Mouse (Mus musculus) forebrain, embryonic 14.5 days (tissue): ENCODE results near the gene Tent5c. TPM values are rescaled to one million over a fixed set of nuclear protein-coding genes. Genes with fewer than 3 reads are reported as not detected.

Source experiments
- ATAC-seq: fragments of 200-750 bp; cut with Nextera tagmentation; 2 replicates; pipeline ENCODE4 v1.8.0; 2017; ENCODE audit warnings: mild to moderate bottlenecking, moderate library complexity
- DNase-seq: peaks from one replicate; pipeline ENCODE4 v3.0.0-alpha.2; 2015; ENCODE audit warnings: low spot score
- H3K27ac ChIP-seq: fragments of 300-500 bp; sonication (generic); 2 replicates; pipeline ENCODE4 v1.5.1; 2014; ENCODE audit warnings: low read depth, mild to moderate bottlenecking, control low read depth, low read length, moderate library complexity
- H3K27me3 ChIP-seq: fragments of 300-500 bp; sonication (generic); replicated peaks from 2 replicates; pipeline ENCODE4 v1.6.1; 2014; ENCODE audit warnings: low read length, control low read depth, mixed read lengths; ENCODE audit not compliant: control insufficient read depth, insufficient read depth
- H3K36me3 ChIP-seq: fragments of 300-500 bp; sonication (generic); 2 replicates; pipeline ENCODE4 v1.6.1; 2014; ENCODE audit warnings: low read length, control low read depth; ENCODE audit not compliant: control insufficient read depth, insufficient read depth
- H3K4me1 ChIP-seq: fragments of 300-500 bp; sonication (generic); 2 replicates; pipeline ENCODE4 v1.6.1; 2014; ENCODE audit warnings: antibody characterized with exemption, low read length, control low read depth; ENCODE audit not compliant: control insufficient read depth, insufficient read depth
- H3K4me2 ChIP-seq: fragments of 300-500 bp; sonication (generic); 2 replicates; pipeline ENCODE4 v1.6.1; 2014; ENCODE audit warnings: mild to moderate bottlenecking, control low read depth, low read length
- H3K4me3 ChIP-seq: fragments of 300-500 bp; sonication (generic); 2 replicates; pipeline ENCODE4 v1.5.1; 2014; ENCODE audit warnings: low read depth, low read length, control low read depth
- H3K9ac ChIP-seq: fragments of 300-500 bp; sonication (generic); 2 replicates; pipeline ENCODE4 v1.6.1; 2014; ENCODE audit warnings: mild to moderate bottlenecking, low read length, control low read depth, moderate library complexity
- H3K9me3 ChIP-seq: fragments of 300-500 bp; sonication (generic); replicated peaks from 2 replicates; pipeline ENCODE4 v1.6.1; 2016; ENCODE audit warnings: low read length, control low read depth, mixed read lengths; ENCODE audit not compliant: control insufficient read depth
- WGBS: fragments of 180-500 bp; shearing (Covaris S2); extraction: QIAGEN DNeasy Blood & Tissue Kit; methylation state at CpG from one replicate; pipeline ENCODE4 v1.1.7; 2014; 5-methylcytosine and 5-hydroxymethylcytosine counted together
- polyA plus RNA-seq: library from polyadenylated mRNA; unstranded; fragments of >200 nt; fragmentation: Nextera tagmentation; extraction: Ambion mirVana; gene quantifications from 2 replicates; pipeline ENCODE4 v1.2.1, GENCODE M21; 2014

Gene Tent5c
- polyA plus RNA-seq, 1 experiment from 2014 or later, result 1.9 TPM

- H3K9ac ChIP-seq, result no peak overlapping the region
- H3K9me3 ChIP-seq, result no peaks in the 10 kb centered on the region
- no peaks in the 10 kb centered on the region for H3K27me3 ChIP-seq
- H3K4me2 ChIP-seq, result no peak overlapping the region
- DNase-seq (peak; percentile 14), ATAC-seq (peak; percentile 29; the same call in 1 of the 2 replicates)
- peaks cover 14% of the 10 kb centered on the region for H3K4me1 ChIP-seq
- H3K36me3 ChIP-seq, result no peaks in the 10 kb centered on the region
- WGBS, result 19% methylated on average over 12 of the region's 12 CpGs
- H3K27ac ChIP-seq, result no peak overlapping the region
- H3K4me3 ChIP-seq, result no peak overlapping the region
Measured at GRCm38 (mm10) chr3:100463160-100463958, 25.8 kb downstream of the Tent5c start.

- Histone ChIP-seq H3K4me2 (no peak overlapping the region), H3K36me3 (no peaks in the 10 kb centered on the region), H3K4me3 (no peak overlapping the region), H3K27ac (no peak overlapping the region), H3K9ac (no peak overlapping the region), H3K9me3 (no peaks in the 10 kb centered on the region), H3K4me1 (peaks cover 14% of the 10 kb centered on the region), H3K27me3 (no peaks in the 10 kb centered on the region)
- 32% methylated on average over 8 of the region's 8 CpGs for WGBS
- ATAC-seq (peak; percentile 54), DNase-seq (peak; percentile 34)
Measured at GRCm38 (mm10) chr3:100462235-100463083, 26.7 kb downstream of the Tent5c start.

GRCm38 (mm10) chr3:100460510-100460909 is 28.6 kb downstream of the Tent5c start:
- WGBS, result 87% methylated on average over 2 of the region's 2 CpGs
- H3K4me1 ChIP-seq, result peaks cover 14% of the 10 kb centered on the region

DNA sequence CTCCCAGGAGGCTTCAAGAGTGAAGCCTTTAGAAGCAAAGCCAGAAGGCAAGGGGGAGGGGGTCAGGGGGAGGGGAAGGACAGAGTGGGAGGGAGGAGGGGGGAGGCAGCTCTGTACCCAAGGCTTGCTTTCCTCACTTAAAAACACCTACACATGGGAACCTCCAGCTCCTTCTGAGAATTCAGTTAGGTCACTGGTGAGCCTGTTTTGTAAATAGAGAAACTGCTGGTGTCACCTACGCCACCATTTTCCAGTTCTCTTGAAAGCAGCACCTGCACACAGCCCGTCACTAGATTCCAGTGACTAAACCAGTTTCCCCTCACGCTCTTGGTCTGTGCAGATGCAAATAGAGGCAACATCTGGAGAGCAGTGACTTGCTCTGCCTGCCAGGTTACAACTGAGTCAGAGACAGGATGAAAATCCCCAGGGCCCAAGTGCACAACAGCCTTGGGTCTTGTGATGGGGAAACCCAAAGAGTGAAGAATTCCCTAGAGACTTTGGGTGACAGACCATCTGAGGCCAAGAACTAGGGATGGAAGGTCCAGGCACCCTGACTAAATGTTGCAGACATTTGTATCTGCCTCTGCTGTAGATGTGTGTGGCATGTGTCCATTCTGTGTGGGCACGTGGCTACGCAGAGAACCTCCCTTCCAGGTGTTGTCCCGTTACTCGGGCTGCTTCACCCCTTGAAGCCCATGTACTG is 45.2 kb downstream of the Tent5c start:
- no peaks in the 10 kb centered on the region for H3K9me3 ChIP-seq
- H3K4me3 ChIP-seq, result no peak overlapping the region
- no peaks in the 10 kb centered on the region for H3K4me1 ChIP-seq
- no peak overlapping the region for H3K9ac ChIP-seq
- WGBS, result 87% methylated on average over 7 of the region's 7 CpGs
- H3K36me3 ChIP-seq, result no peaks in the 10 kb centered on the region
- ATAC-seq (no peak), DNase-seq (no peak)
- no peaks in the 10 kb centered on the region for H3K27me3 ChIP-seq
- H3K4me2 ChIP-seq, result no peak overlapping the region
- no peak overlapping the region for H3K27ac ChIP-seq

More at GRCm38 (mm10) chr3:100460510-100460909, 28.6 kb downstream of the Tent5c start:
- Histone ChIP-seq H3K27ac (no peak overlapping the region), H3K4me2 (no peak overlapping the region), H3K9ac (no peak overlapping the region), H3K27me3 (no peaks in the 10 kb centered on the region), H3K36me3 (no peaks in the 10 kb centered on the region), H3K9me3 (no peaks in the 10 kb centered on the region), H3K4me3 (no peak overlapping the region)
- DNase-seq, result no peak
- ATAC-seq, result no peak

GRCm38 (mm10) chr3:100442499-100442898 is 46.6 kb downstream of the Tent5c start:
- no peaks in the 10 kb centered on the region for H3K27me3 ChIP-seq
- no peak for ATAC-seq
- H3K4me1 ChIP-seq, result no peaks in the 10 kb centered on the region
- H3K9me3 ChIP-seq, result no peaks in the 10 kb centered on the region
- no peak overlapping the region for H3K27ac ChIP-seq
- no peak overlapping the region for H3K4me2 ChIP-seq
- no peak overlapping the region for H3K4me3 ChIP-seq
- 89% methylated on average over 6 of the region's 6 CpGs for WGBS
- no peak overlapping the region for H3K9ac ChIP-seq
- no peaks in the 10 kb centered on the region for H3K36me3 ChIP-seq
- DNase-seq, result no peak

DNA sequence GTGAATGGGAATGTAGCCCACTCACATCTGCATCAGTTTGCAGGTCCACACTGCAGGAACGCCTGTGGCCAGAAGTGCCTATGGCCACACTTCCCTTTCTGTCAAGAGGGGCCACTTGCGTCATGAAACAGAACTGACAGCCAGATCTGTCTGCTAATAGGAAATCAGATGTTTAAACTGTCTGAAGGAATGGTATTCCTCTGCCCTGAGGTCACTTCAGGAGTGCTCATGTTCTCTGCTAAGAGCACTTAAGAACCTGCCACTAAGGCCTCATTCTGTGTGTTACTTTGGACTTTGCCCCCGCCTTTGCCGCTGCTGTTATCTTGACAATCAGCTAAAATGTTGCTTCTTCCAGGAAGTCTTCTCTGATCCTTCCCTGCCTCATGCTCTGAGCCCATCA is 48.4 kb downstream of the Tent5c start:
- H3K4me3 ChIP-seq, result no peak overlapping the region
- ATAC-seq (no peak), DNase-seq (no peak)
- H3K4me1 ChIP-seq, result no peaks in the 10 kb centered on the region
- WGBS, result 91% methylated on average over 4 of the region's 4 CpGs
- no peaks in the 10 kb centered on the region for H3K27me3 ChIP-seq
- no peaks in the 10 kb centered on the region for H3K36me3 ChIP-seq
- no peaks in the 10 kb centered on the region for H3K9me3 ChIP-seq
- no peak overlapping the region for H3K4me2 ChIP-seq
- H3K9ac ChIP-seq, result no peak overlapping the region
- H3K27ac ChIP-seq, result no peak overlapping the region

DNA sequence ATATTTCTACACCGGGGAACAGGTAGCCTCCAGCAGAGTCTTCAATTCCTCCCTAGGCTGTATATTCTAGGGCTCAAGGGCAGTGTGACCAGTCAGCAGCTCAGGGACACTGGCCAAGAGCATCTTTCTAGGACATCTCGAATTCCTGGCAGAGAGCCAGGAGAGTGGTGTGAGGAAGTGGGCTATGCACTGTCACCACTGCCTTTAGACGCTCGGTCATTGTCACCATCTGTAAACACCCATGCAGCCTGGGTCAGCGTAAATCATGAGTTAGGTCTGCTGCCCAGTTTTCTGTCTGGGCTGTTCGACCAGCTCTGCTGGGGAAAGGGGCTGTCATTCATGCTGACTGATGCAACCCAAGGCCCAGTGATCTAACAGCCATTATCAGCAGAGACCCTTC is 49.1 kb downstream of the Tent5c start:
- Histone ChIP-seq H3K27ac (no peak overlapping the region), H3K27me3 (no peaks in the 10 kb centered on the region), H3K4me2 (no peak overlapping the region), H3K4me3 (no peak overlapping the region), H3K4me1 (no peaks in the 10 kb centered on the region), H3K9ac (no peak overlapping the region), H3K36me3 (no peaks in the 10 kb centered on the region), H3K9me3 (no peaks in the 10 kb centered on the region)
- WGBS, result 83% methylated on average over 6 of the region's 6 CpGs
- DNase-seq (no peak), ATAC-seq (no peak)

DNA sequence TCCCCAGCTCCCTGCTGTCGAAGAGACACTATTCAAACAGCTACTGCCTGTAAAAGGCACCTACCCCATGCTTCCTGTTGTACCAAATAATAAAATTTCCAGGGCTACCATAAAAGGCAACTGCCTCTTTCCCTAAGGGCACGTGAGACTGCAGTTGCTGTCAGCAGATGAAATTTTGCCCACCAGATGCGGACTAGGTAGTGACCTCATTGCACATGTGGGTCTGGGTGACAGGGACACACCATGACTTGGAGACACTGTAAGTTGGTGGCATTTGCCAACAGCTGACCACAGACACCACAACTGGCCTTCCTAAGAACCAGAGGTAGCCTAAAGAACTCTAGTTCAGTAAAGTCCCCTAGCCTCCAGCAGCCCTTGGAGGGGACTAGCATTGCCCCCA is 50.0 kb downstream of the Tent5c start:
- H3K27me3 ChIP-seq, result no peaks in the 10 kb centered on the region
- DNase-seq (no peak), ATAC-seq (no peak)
- H3K27ac ChIP-seq, result no peak overlapping the region
- no peaks in the 10 kb centered on the region for H3K9me3 ChIP-seq
- H3K9ac ChIP-seq, result no peak overlapping the region
- H3K4me2 ChIP-seq, result no peak overlapping the region
- 87% methylated on average over 3 of the region's 3 CpGs for WGBS
- H3K4me3 ChIP-seq, result no peak overlapping the region
- no peaks in the 10 kb centered on the region for H3K36me3 ChIP-seq
- H3K4me1 ChIP-seq, result no peaks in the 10 kb centered on the region
